Mouse (Mus musculus) E14TG2a.4 (cell line): ENCODE measurements at regions not wholly inside any gene's neighbourhood (a gene's known extent, or its start where the extent isn't known, plus 50 kb on each side); places are given as distances from the start of the nearest gene placed in this dataset.

Experiments used
- CTCF ChIP-seq: conservative IDR thresholded peaks from 2 replicates; pipeline ENCODE4 v1.5.1; 2014; ENCODE audit warnings: low read length
- NANOG ChIP-seq: IDR thresholded peaks from 2 replicates; pipeline ENCODE4 v1.6.1; 2014; ENCODE audit warnings: borderline replicate concordance, low read length, mixed read lengths
- POU5F1 ChIP-seq: IDR thresholded peaks from 2 replicates; pipeline ENCODE4 v1.6.1; 2014; ENCODE audit warnings: low read length, borderline replicate concordance

DNA sequence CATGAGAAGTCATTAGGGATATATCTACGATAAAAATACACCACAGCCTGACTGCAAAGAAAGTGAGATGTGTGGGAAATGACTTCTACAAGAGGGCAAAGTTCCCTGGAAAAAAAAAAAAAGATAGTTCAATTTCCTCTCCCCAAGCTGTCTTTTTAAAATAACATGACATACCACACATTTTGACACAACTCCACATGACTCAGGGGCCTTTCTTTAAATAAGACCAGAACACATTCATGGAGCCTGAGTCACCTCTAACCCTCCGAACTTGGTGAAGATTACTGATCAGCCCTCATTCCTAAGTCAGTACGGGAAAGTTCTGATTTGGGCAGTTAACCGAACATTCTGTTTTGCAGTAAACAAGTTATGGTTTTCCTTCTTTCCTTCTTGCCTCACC, 515.6 kb upstream of the Klf6 start:
- no peak for TF ChIP-seq CTCF
- TF ChIP-seq POU5F1, result no peak
- TF ChIP-seq NANOG, result no peak
